Mouse (Mus musculus) cortical plate, adult 2 months (tissue): ENCODE data around the gene Agfg1. TPM values are rescaled to one million over a fixed set of nuclear protein-coding genes. Genes with fewer than 3 reads are reported as not detected.
"Not testable (repeated sequence)": the region's sequence is repeated elsewhere in the genome, so short reads cannot be mapped to it uniquely, and the experiment has no call there.

Experiments used
- H3K27ac ChIP-seq: fragments of 200-500 bp; 2 replicates; pipeline ENCODE4 v1.5.1; 2012; ENCODE audit warnings: low read length, control low read depth, inconsistent platforms; ENCODE audit not compliant: insufficient read depth
- H3K4me1 ChIP-seq: fragments of 200-500 bp; 2 replicates; pipeline ENCODE4 v1.6.1; 2011; ENCODE audit warnings: low read length; ENCODE audit not compliant: control insufficient read depth, insufficient read depth
- H3K4me3 ChIP-seq: fragments of 200-500 bp; 2 replicates; pipeline ENCODE4 v1.5.1; 2011; ENCODE audit warnings: mild to moderate bottlenecking, low read length, control low read depth; ENCODE audit not compliant: insufficient read depth
- CTCF ChIP-seq: fragments of 200-500 bp; IDR thresholded peaks from 2 replicates; pipeline ENCODE4 v1.5.1; 2011; ENCODE audit warnings: mild to moderate bottlenecking, control low read depth, low read length; ENCODE audit not compliant: insufficient read depth; ENCODE audit errors: extremely low read depth
- POLR2A ChIP-seq: fragments of 200-500 bp; IDR thresholded peaks from 2 replicates; pipeline ENCODE4 v1.6.1; 2011; ENCODE audit warnings: mild to moderate bottlenecking, low read length, control low read depth; ENCODE audit not compliant: insufficient read depth; ENCODE audit errors: extremely low read depth
- polyA plus RNA-seq: library from polyadenylated mRNA; depleted of rRNA; stranded (reverse); fragments of >200 nt; gene quantifications from 2 replicates; pipeline ENCODE4 v1.2.3, GENCODE M21; 2012

The Agfg1 gene
- polyA plus RNA-seq, 1 experiment, result 39.5 TPM

GRCm38 (mm10) chr1:82880196-82880595 lies 40.9 kb downstream of the Agfg1 start:
- H3K4me1 ChIP-seq, result no peaks in the 10 kb centered on the region

DNA sequence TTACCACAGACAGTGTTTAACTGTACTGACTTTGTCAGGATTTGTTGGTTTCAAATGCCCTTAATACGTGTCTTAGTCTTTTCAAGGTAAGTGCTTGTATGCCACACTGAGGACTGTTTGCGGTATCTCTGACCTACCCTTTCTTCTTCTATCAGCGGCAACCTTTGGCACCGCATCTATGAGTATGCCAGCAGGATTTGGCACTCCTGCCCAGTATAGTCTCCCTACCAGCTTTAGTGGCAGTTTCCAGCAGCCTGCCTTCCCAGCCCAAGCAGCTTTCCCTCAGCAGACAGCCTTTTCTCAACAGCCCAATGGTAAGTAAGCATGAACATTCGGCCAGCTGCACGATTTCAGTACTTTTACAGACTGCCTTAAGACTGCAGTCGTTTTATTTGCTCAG lies 54.0 kb downstream of the Agfg1 start:
- Histone ChIP-seq H3K4me1 (no peaks in the 10 kb centered on the region), H3K4me3 (no peak overlapping the region), H3K27ac (no peak overlapping the region)
- TF ChIP-seq POLR2A, result no peak
- no peak for TF ChIP-seq CTCF

More at GRCm38 (mm10) chr1:82880196-82880595, 40.9 kb downstream of the Agfg1 start:
- Histone ChIP-seq H3K4me3 (no peak overlapping the region), H3K27ac (no peak overlapping the region)
- no peak for TF ChIP-seq POLR2A
- no peak for TF ChIP-seq CTCF

DNA sequence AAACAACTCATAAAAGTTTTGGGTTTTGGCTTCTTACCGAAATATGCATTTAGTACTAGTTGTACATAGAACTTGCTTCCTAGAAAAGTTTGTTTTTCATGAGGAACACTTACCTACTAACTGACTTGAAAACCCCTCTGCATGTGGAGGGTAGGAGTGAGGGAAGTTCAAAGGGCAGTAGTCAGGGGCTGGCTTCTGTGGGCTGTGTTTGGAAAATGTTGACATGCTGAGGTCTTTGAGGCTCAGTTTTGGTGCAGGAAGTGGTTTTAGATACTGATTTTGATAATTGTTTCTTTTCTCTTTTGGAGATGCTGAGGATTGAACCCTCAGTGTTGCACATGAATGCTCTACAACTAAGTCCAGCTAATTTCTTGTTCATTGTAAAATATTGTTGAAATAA lies 61.3 kb downstream of the Agfg1 start:
- TF ChIP-seq POLR2A (no peak), CTCF (no peak)
- Histone ChIP-seq H3K27ac (no peak overlapping the region), H3K4me1 (no peaks in the 10 kb centered on the region; the same call in 1 of the 2 replicates), H3K4me3 (no peak overlapping the region)

GRCm38 (mm10) chr1:82901201-82901600 lies 61.9 kb downstream of the Agfg1 start:
- H3K4me3 ChIP-seq, result no peak overlapping the region
- H3K27ac ChIP-seq, result no peak overlapping the region
- TF ChIP-seq POLR2A (no peak), CTCF (no peak)
- H3K4me1 ChIP-seq, result peaks cover under 1% of the 10 kb centered on the region; the same call in 1 of the 2 replicates

DNA sequence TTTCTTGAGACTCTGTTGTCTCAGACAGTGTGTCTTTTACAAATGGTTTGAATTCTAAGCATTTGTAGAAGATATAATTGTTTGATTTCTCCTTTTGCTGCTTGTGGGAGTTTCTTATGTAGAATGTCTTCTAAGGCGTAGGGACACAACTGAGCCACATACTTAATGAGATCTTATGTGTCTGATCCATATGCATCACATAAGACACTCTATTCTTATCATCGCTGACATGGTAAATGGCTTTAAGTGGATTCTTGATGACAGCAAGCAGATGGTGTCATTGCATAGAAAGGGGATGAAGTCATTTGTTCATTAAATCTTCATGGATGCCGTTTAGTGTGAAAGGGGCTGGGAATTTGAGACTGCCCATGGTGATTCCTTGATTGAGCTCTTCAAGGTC lies 66.6 kb downstream of the Agfg1 start:
- Histone ChIP-seq H3K4me3 (no peak overlapping the region), H3K27ac (no peak overlapping the region), H3K4me1 (peaks cover 3% of the 10 kb centered on the region; the same call in 1 of the 2 replicates)
- TF ChIP-seq POLR2A (no peak), CTCF (no peak)

GRCm38 (mm10) chr1:82913025-82913424 lies 73.7 kb downstream of the Agfg1 start, which contains the start of gene A030005L19Rik:
A030005L19Rik (plus strand) TSS chr1:82913325.
- TF ChIP-seq CTCF (peak; percentile 14; the same call in 1 of the 2 replicates), POLR2A (no peak)
- Histone ChIP-seq H3K27ac (no peak within 1 kb of the TSS), H3K4me3 (no peak within 1 kb of the TSS), H3K4me1 (peaks cover 3% of the 10 kb centered on the region; the same call in 1 of the 2 replicates)

DNA sequence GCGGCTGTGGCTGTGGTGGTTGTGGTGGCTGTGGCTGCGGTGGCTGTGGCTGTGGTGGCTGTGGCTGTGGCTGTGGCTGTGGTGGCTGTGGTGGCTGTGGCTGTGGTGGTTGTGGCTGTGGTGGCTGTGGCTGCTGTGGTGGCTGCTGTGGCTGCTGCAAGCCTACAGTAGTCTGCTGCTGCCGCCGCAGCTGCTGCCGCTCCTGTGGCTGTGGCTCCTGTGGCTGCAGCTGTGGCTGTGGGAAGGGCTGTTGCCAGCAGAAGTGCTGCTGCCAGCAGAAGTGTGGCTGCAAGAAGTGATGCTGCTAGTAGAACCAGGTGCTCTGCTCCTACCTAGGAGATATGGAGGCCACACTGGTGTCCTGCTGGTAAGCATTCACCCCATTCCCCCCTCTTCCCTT lies 74.2 kb downstream of the Agfg1 start:
- H3K27ac ChIP-seq, H3K4me3 ChIP-seq, H3K4me1 ChIP-seq: not testable (repeated sequence)

DNA sequence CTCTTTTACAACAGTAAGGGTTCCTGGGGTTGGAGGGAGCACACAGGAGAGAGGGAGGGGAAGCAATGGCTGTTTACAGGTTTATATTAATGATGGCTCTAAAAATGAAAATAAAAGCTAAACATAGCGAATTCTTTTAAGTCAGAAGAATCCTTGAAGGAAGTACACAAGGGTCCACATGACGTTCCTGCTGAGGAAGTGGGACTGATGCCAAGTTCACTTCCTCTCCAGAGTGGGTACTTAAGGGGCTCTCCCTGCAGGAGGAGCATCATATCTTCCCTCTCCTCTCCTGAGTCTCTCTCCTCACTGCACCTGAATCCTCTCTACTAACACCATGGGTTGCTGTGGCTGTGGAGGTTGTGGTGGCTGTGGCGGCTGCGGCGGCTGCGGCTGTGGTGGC lies 85.4 kb downstream of the Agfg1 start, which contains the start of gene A030014E15Rik:
Gene A030014E15Rik, plus strand, starts transcription at position 268 of the 400 bp plus-strand sequence.
- TF ChIP-seq CTCF (no peak), POLR2A (no peak)
- Histone ChIP-seq H3K4me1 (no peaks in the 10 kb centered on the region), H3K27ac (no peak within 1 kb of the TSS)

GRCm38 (mm10) chr1:82930558-82930957 lies 91.3 kb downstream of the Agfg1 start:
- not testable (repeated sequence) for H3K4me3 ChIP-seq, H3K4me1 ChIP-seq, H3K27ac ChIP-seq

More for the DNA sequence above, 85.4 kb downstream of the Agfg1 start, which contains the start of gene A030014E15Rik:
- no peak within 1 kb of the TSS for H3K4me3 ChIP-seq

DNA sequence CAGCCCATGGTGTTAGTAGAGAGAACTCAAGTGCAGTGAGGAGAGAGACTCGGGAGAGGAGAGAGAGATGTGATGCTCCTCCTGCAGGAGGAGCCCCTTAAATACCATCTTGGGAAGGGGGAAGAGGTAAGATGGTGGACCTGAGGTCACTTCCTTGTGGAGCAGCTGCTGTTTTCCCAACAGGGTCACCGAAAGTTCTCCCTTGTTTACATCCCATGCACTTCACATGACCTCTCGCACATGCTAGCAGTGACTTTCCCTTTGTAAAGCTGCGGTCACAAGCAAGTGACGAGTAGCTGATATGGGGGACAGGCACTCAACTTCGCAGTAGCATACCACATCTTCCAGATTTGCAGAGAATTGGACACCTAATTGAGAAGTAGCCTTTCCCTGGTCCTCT lies 92.0 kb downstream of the Agfg1 start, which contains the start of gene Gm6217:
Gene Gm6217, minus strand, starts transcription at position 74 of the 400 bp plus-strand sequence.
- not testable (repeated sequence) for H3K27ac ChIP-seq, H3K4me3 ChIP-seq, H3K4me1 ChIP-seq

DNA sequence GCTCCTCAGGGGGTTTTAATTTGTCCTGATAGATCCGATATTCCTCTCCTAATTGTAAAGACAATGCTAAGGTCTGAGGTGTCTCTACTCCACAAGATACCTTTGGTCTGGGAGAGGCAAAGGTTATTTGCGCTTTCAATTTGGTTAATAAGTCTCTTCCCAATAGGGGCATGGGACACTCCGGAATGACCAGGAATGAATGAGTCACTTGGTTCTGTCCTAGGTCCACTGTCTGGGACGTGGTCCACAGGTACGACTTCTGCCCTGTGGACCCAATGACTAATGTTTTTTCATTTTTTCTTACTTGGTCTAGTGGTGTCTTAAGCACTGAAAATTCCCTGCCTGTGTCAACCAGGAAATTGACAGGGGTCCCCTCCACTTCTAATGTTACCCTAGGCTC lies 99.4 kb downstream of the Agfg1 start:
- TF ChIP-seq POLR2A (no peak), CTCF (no peak)
- Histone ChIP-seq H3K4me1 (no peaks in the 10 kb centered on the region), H3K4me3 (no peak overlapping the region), H3K27ac (no peak overlapping the region)

DNA sequence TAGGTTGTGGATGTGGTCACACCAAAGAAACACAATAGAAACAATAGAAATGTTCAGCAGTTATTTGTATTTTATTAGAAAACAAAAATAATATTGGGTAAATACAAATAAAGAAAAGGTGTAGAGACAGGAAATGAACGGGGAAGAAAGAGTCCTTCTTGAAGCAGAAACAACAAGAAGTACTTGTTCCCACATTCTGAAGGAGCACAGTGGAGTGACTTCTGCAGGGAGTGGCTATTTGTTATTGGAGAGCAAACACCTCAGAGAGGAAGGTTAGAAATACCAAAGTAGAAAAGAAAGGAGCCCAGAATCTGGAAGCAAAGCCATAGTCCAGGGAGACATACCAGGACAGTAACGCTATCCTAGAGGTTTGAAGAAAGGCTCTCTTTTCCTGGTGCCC lies 103.2 kb downstream of the Agfg1 start:
- H3K4me3 ChIP-seq, H3K27ac ChIP-seq, H3K4me1 ChIP-seq: not testable (repeated sequence)

GRCm38 (mm10) chr1:82943295-82943694 lies 104.0 kb downstream of the Agfg1 start, which contains the start of gene A030003K21Rik:
A030003K21Rik (minus strand) TSS chr1:82943388.
- not testable (repeated sequence) for H3K27ac ChIP-seq, H3K4me3 ChIP-seq, H3K4me1 ChIP-seq

GRCm38 (mm10) chr1:82946029-82946428 lies 106.7 kb downstream of the Agfg1 start:
- not testable (repeated sequence) for H3K4me3 ChIP-seq, H3K27ac ChIP-seq, H3K4me1 ChIP-seq
